Mouse (Mus musculus): Measurements from ENCODE around the gene Fadd. TPM values are rescaled to one million over a fixed set of nuclear protein-coding genes. Genes with fewer than 3 reads are reported as not detected.
A peak's percentile ranks its signal among the peaks of the same experiment; 100 is the strongest.

Fadd gene
- polyA plus RNA-seq, 1 experiment from 2014 or later = 11.7 TPM

DNA sequence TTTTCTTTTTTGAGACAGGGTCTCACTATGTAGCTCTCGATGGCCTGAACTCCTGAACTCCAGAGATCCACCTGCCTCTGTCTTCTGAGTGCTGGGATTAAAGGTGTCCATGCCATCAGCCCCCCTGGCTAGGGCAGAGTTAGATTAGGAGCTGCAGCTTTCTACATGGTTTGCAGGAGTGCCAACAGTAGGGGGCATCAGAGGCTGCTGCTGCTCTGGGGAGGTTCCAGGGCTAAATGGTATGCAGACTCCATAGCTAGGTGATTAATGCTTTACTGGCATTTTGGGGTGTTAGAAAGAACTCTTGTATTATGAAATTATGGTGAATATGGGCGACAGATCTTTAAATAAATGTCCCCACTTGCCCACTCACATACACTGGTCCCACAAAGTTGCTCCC, 5.0 kb upstream of the Fadd start:
- Histone ChIP-seq H3K4me1 (replicated peaks; ENCODE audit: control insufficient read depth, insufficient read depth, low read length) (peaks cover 6% of the 10 kb centered on the region), H3K27ac (ENCODE audit: low read depth, low read length) (no peak overlapping the region), H3K4me3 (ENCODE audit: low read depth, low read length) (no peak overlapping the region), H3K9ac (ENCODE audit: low read depth, low read length) (no peak overlapping the region), H3K9me3 (ENCODE audit: control insufficient read depth, low read length) (no peaks in the 10 kb centered on the region), H3K4me2 (no peak overlapping the region), H3K27me3 (replicated peaks; ENCODE audit: control insufficient read depth, insufficient read depth, low read length) (peaks cover 2% of the 10 kb centered on the region; the same call in 1 of the 2 replicates), H3K36me3 (ENCODE audit: control insufficient read depth, insufficient read depth, low read length) (no peaks in the 10 kb centered on the region)
- ATAC-seq (replicated peaks; ENCODE audit: low FRiP score) = no peak
- no peak for DNase-seq (ENCODE audit: low spot score)
- WGBS = 32% methylated on average over 2 of the region's 2 CpGs

DNA sequence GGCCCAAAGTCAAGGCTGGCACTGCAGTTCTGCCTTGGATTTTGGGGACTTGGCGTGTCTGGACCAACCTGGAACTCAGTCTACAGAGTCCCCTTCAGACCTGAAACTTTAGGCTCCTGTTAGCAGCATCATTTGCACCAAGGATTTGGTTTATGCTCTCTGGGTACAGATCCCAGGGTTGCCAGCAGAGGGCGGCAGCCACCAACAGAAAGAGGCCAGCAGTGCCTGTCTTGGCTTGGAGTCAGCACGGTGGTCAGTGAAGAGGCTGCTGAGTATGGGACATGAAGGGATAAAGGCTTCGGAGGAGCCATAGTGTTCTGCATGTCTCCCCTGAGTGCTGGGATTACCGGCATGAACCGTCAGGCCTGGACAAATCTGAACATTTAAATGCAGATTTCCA, 3.4 kb upstream of the Fadd start:
- WGBS = 18% methylated on average over 6 of the region's 6 CpGs
- H3K9ac ChIP-seq (ENCODE audit: low read depth, low read length) = no peak overlapping the region
- H3K4me1 ChIP-seq (replicated peaks; ENCODE audit: control insufficient read depth, insufficient read depth, low read length) = peaks cover 13% of the 10 kb centered on the region
- no peak overlapping the region for H3K4me3 ChIP-seq (ENCODE audit: low read depth, low read length)
- H3K27me3 ChIP-seq (replicated peaks; ENCODE audit: control insufficient read depth, insufficient read depth, low read length) = peaks cover 2% of the 10 kb centered on the region; the same call in 1 of the 2 replicates
- H3K27ac ChIP-seq (ENCODE audit: low read depth, low read length) = no peak overlapping the region
- no peak overlapping the region for H3K4me2 ChIP-seq
- H3K9me3 ChIP-seq (ENCODE audit: control insufficient read depth, low read length) = no peaks in the 10 kb centered on the region
- no peak for ATAC-seq (replicated peaks; ENCODE audit: low FRiP score)
- H3K36me3 ChIP-seq (ENCODE audit: control insufficient read depth, insufficient read depth, low read length) = no peaks in the 10 kb centered on the region
- DNase-seq (ENCODE audit: low spot score) = peak; percentile 66

GRCm38 (mm10) chr7:144583619-144584018, 1.4 kb upstream of the Fadd start:
- DNase-seq (ENCODE audit: low spot score) (no peak), ATAC-seq (replicated peaks; ENCODE audit: low FRiP score) (no peak)
- Histone ChIP-seq H3K9me3 (ENCODE audit: control insufficient read depth, low read length) (no peaks in the 10 kb centered on the region), H3K27me3 (replicated peaks; ENCODE audit: control insufficient read depth, insufficient read depth, low read length) (no peaks in the 10 kb centered on the region), H3K4me1 (replicated peaks; ENCODE audit: control insufficient read depth, insufficient read depth, low read length) (peaks cover 13% of the 10 kb centered on the region), H3K4me3 (ENCODE audit: low read depth, low read length) (no peak overlapping the region), H3K27ac (ENCODE audit: low read depth, low read length) (no peak overlapping the region), H3K36me3 (ENCODE audit: control insufficient read depth, insufficient read depth, low read length) (peaks cover 10% of the 10 kb centered on the region; the same call in 1 of the 2 replicates), H3K4me2 (peak overlapping the region; percentile 82), H3K9ac (ENCODE audit: low read depth, low read length) (no peak overlapping the region)
- 4% methylated on average over 4 of the region's 4 CpGs for WGBS

DNA sequence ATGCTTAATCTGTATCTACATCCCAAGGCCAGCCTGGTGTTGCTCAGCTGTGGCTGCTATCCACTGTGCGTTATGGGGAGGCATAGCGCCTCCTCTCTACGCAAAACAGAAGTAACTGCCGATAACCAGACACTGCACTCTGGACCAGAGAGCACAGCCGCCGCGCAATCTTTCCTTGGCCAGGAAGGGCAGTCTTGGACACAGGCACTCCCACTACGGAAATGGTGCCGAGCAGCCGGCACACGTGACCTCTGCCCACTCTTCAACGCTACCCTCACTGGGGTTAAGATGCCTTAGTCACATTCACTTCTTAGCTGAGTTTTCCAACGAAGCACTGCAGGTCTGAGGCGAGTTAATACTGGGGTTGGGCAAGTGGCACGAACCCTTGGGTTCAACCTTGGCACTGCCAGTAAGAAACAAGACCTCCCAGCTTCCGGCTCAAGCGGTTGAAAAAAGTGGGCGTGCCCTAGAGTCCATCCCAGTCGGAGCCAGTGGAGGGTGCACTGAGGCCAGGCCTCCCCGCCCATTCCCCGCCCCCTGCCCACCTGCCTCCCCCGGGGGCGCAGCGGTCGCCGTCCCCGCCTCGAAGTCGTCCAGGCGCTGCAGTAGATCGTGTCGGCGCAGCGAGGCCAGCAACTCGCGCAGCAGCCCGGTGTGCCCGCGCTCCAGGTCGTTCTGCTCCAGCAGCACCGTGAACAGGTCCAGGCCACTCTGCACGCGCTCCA, 542 bp downstream of the Fadd start:
- Histone ChIP-seq H3K9ac (ENCODE audit: low read depth, low read length) (peak overlapping the region; percentile 76), H3K4me1 (replicated peaks; ENCODE audit: control insufficient read depth, insufficient read depth, low read length) (peaks cover 13% of the 10 kb centered on the region), H3K27ac (ENCODE audit: low read depth, low read length) (peak overlapping the region; percentile 94), H3K4me2 (peak overlapping the region; percentile 82), H3K9me3 (ENCODE audit: control insufficient read depth, low read length) (no peaks in the 10 kb centered on the region), H3K27me3 (replicated peaks; ENCODE audit: control insufficient read depth, insufficient read depth, low read length) (no peaks in the 10 kb centered on the region), H3K36me3 (ENCODE audit: control insufficient read depth, insufficient read depth, low read length) (peaks cover 12% of the 10 kb centered on the region; the same call in 1 of the 2 replicates), H3K4me3 (ENCODE audit: low read depth, low read length) (peak overlapping the region; percentile 70)
- 2% methylated on average over 43 of the region's 43 CpGs for WGBS
- DNase-seq (ENCODE audit: low spot score) (peak; percentile 89), ATAC-seq (replicated peaks; ENCODE audit: low FRiP score) (peak; percentile 89)

DNA sequence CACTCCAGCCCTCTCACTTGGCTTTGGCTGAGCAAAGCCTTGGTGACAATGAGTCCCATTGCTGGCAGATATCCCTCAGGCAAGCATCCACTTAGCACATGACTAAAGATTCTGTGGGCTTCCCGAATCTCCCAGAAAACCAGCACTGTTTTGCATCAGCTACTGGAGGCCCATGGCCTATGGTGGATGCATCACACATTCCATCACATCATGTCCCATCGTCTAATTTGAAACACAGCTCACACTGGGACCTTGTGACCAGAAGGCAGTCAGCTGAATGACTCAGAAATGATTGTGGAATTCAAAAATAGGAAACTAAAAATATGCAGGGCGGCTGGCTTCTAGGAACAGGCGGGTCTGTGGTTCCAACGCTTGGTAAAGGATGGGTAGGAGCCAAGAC, 4.4 kb downstream of the Fadd start:
- H3K27ac ChIP-seq (ENCODE audit: low read depth, low read length) = no peak overlapping the region
- peaks cover 12% of the 10 kb centered on the region; the same call in 1 of the 2 replicates for H3K36me3 ChIP-seq (ENCODE audit: control insufficient read depth, insufficient read depth, low read length)
- H3K4me1 ChIP-seq (replicated peaks; ENCODE audit: control insufficient read depth, insufficient read depth, low read length) = peaks cover 10% of the 10 kb centered on the region
- ATAC-seq (replicated peaks; ENCODE audit: low FRiP score) (no peak), DNase-seq (ENCODE audit: low spot score) (no peak)
- no peak overlapping the region for H3K9ac ChIP-seq (ENCODE audit: low read depth, low read length)
- no peak overlapping the region for H3K4me3 ChIP-seq (ENCODE audit: low read depth, low read length)
- no peaks in the 10 kb centered on the region for H3K27me3 ChIP-seq (replicated peaks; ENCODE audit: control insufficient read depth, insufficient read depth, low read length)
- H3K4me2 ChIP-seq = no peak overlapping the region
- WGBS = 84% methylated on average over 5 of the region's 5 CpGs
- no peaks in the 10 kb centered on the region for H3K9me3 ChIP-seq (ENCODE audit: control insufficient read depth, low read length)

DNA sequence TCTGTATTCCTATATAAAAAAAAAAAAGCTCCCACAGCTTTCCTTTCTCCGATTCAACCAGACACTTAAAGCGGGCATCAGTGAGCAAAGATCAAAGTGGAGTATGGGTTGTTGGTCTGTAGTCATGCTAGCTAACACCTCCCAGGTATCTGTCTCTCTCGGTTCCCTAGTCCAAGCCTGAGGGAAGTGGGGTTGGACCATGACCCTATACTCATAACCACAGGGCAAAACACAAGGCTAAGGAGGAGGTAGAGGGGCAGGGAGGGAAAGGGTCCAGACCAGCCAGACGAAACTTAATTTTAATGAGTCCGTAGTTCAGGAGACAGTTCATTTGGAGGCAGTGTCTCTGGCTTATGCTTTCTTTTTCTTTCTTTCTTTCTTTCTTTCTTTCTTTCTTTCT, 10.0 kb downstream of the Fadd start:
- no peak for ATAC-seq (replicated peaks; ENCODE audit: low FRiP score)

GRCm38 (mm10) chr7:144571598-144571997, 10.7 kb downstream of the Fadd start:
- Histone ChIP-seq H3K36me3 (ENCODE audit: control insufficient read depth, insufficient read depth, low read length) (no peaks in the 10 kb centered on the region), H3K4me2 (no peak overlapping the region), H3K27me3 (replicated peaks; ENCODE audit: control insufficient read depth, insufficient read depth, low read length) (no peaks in the 10 kb centered on the region), H3K4me1 (replicated peaks; ENCODE audit: control insufficient read depth, insufficient read depth, low read length) (no peaks in the 10 kb centered on the region), H3K9me3 (ENCODE audit: control insufficient read depth, low read length) (no peaks in the 10 kb centered on the region), H3K4me3 (ENCODE audit: low read depth, low read length) (no peak overlapping the region), H3K9ac (ENCODE audit: low read depth, low read length) (no peak overlapping the region), H3K27ac (ENCODE audit: low read depth, low read length) (no peak overlapping the region)
- ATAC-seq (replicated peaks; ENCODE audit: low FRiP score) = no peak
- no peak for DNase-seq (ENCODE audit: low spot score)

More for the DNA sequence above, 10.0 kb downstream of the Fadd start:
- Histone ChIP-seq H3K27me3 (replicated peaks; ENCODE audit: control insufficient read depth, insufficient read depth, low read length) (no peaks in the 10 kb centered on the region), H3K27ac (ENCODE audit: low read depth, low read length) (no peak overlapping the region), H3K9me3 (ENCODE audit: control insufficient read depth, low read length) (no peaks in the 10 kb centered on the region), H3K36me3 (ENCODE audit: control insufficient read depth, insufficient read depth, low read length) (no peaks in the 10 kb centered on the region), H3K4me2 (no peak overlapping the region), H3K4me1 (replicated peaks; ENCODE audit: control insufficient read depth, insufficient read depth, low read length) (no peaks in the 10 kb centered on the region), H3K4me3 (ENCODE audit: low read depth, low read length) (no peak overlapping the region), H3K9ac (ENCODE audit: low read depth, low read length) (no peak overlapping the region)
- whole genome bisulfite sequencing = 83% methylated on average over 5 of the region's 5 CpGs
- DNase-seq (ENCODE audit: low spot score) = no peak

DNA sequence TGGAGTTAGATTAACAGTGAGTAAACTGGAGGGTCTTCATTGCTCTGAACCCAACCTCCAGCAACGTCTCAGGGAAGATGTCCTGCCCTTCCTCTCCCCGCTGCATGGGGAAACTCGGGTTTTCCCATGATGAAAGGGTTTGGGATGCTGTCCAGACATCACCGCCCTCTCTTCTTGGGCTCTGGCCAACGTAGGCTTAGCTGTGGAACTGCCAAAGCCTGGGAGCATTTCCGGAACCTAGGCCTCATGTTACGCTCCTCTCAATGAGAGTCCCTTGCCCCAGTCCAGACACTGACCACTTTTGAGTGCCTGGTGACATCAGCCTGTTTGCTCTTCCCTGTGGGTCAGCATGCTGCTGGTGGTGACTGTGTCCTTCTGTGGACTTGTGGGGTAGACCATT, 12.8 kb downstream of the Fadd start:
- no peak for DNase-seq (ENCODE audit: low spot score)
- no peak for ATAC-seq (replicated peaks; ENCODE audit: low FRiP score)
- WGBS = 76% methylated on average over 7 of the region's 7 CpGs
- H3K4me2 ChIP-seq = no peak overlapping the region
- H3K9me3 ChIP-seq (ENCODE audit: control insufficient read depth, low read length) = no peaks in the 10 kb centered on the region
- H3K4me1 ChIP-seq (replicated peaks; ENCODE audit: control insufficient read depth, insufficient read depth, low read length) = no peaks in the 10 kb centered on the region
- H3K4me3 ChIP-seq (ENCODE audit: low read depth, low read length) = no peak overlapping the region
- no peaks in the 10 kb centered on the region for H3K36me3 ChIP-seq (ENCODE audit: control insufficient read depth, insufficient read depth, low read length)
- no peak overlapping the region for H3K27ac ChIP-seq (ENCODE audit: low read depth, low read length)
- no peak overlapping the region for H3K9ac ChIP-seq (ENCODE audit: low read depth, low read length)
- no peaks in the 10 kb centered on the region; the same call in 1 of the 2 replicates for H3K27me3 ChIP-seq (replicated peaks; ENCODE audit: control insufficient read depth, insufficient read depth, low read length)

DNA sequence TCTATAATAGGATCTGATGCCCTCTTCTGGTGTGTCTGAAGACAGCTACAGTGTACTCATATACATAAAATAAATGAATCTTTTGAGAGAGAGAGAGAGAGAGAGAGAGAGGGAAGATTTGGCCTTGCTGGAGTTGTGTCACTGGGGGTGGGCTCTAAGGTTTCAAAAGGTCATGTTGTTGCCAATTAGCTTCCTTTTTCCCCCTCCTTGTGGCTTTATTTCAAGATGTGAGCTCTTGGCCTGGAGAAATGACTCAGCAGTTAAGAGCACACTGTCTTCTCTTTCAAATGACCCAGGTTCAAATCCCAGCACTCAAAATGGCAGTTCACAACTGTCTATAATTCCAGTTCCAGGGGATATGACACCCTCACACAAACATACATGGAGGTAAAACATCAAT, 14.2 kb downstream of the Fadd start:
- Histone ChIP-seq H3K27me3 (replicated peaks; ENCODE audit: control insufficient read depth, insufficient read depth, low read length) (no peaks in the 10 kb centered on the region; the same call in 1 of the 2 replicates), H3K27ac (ENCODE audit: low read depth, low read length) (no peak overlapping the region), H3K36me3 (ENCODE audit: control insufficient read depth, insufficient read depth, low read length) (no peaks in the 10 kb centered on the region), H3K4me2 (no peak overlapping the region), H3K9ac (ENCODE audit: low read depth, low read length) (no peak overlapping the region), H3K9me3 (ENCODE audit: control insufficient read depth, low read length) (no peaks in the 10 kb centered on the region), H3K4me1 (replicated peaks; ENCODE audit: control insufficient read depth, insufficient read depth, low read length) (no peaks in the 10 kb centered on the region), H3K4me3 (ENCODE audit: low read depth, low read length) (no peak overlapping the region)
- DNase-seq (ENCODE audit: low spot score) = no peak
- ATAC-seq (replicated peaks; ENCODE audit: low FRiP score) = no peak
